Mouse (Mus musculus) liver, embryonic 14.5 days (tissue): ENCODE data around the gene Wdr74.

Experiments used
- CTCF ChIP-seq: IDR thresholded peaks from 2 replicates; pipeline ENCODE4 v1.5.1; 2016; ENCODE audit warnings: antibody characterized with exemption, low read depth, control low read depth
- EP300 ChIP-seq: IDR thresholded peaks from 2 replicates; pipeline ENCODE4 v1.6.1; 2016; ENCODE audit warnings: antibody characterized with exemption, low read depth

DNA sequence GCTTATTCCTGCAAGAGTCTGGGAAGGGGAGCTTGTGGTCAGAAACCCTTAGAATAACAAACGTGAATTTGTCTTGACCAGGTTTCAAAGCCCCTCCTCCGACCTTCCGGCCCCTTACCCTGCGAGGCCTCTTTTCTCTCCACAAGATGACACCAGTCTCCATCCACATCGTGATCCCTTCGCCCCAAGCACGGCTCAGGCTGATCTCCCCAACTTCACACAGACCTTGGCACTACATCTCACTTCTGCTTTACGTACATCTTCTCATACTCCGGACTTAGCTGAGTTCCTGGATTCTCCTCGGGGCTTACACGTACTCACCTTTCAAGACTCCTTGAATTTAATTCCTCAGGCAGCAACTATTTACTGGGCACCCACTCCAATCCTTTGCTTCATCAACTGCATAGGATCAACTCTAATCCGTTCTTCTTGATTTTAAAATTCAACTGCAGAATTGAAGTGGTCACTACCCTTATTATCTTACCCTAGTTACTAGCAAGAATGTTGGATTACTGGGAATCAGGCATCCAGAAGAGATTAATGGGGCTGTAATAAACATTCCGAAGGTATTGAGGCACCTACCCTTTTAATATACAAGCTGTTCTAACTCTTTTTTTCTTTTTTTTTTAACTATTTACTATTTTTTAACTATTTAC lies 21.5 kb upstream of the Wdr74 start:
- TF ChIP-seq CTCF (no peak), EP300 (no peak)
